Mouse (Mus musculus): Measurements from ENCODE around the gene Pga5. TPM values are rescaled to one million over a fixed set of nuclear protein-coding genes. Genes with fewer than 3 reads are reported as not detected.

Gene Pga5
- total RNA-seq, 2 experiments from 2014 or later: not detected

Other genes with a start within 250 kb of the Pga5 start
- gene Lrrc10b, start 220.6 kb downstream of the Pga5 start, total RNA-seq (2015; ENCODE audit: low replicate concordance): not detected in 2 replicates
- gene Lrrc10b, start 220.6 kb downstream of the Pga5 start, total RNA-seq (2017; ENCODE audit: low replicate concordance): not detected in 2 replicates
- not detected in 2 replicates for gene Ppp1r32, start 195.1 kb downstream of the Pga5 start, total RNA-seq (2015; ENCODE audit: low replicate concordance)
- 0.94 TPM in 1 of 2 replicates, not detected in the other for gene Ppp1r32, start 195.1 kb downstream of the Pga5 start, total RNA-seq (2017; ENCODE audit: low replicate concordance)
- gene Cpsf7, start 152.8 kb downstream of the Pga5 start, total RNA-seq (2015; ENCODE audit: low replicate concordance): 18.4 and 27.1 TPM in 2 replicates
- 20.4 and 20.8 TPM in 2 replicates for gene Cpsf7, start 152.8 kb downstream of the Pga5 start, total RNA-seq (2017; ENCODE audit: low replicate concordance)
- 21.5 and 35.4 TPM in 2 replicates for gene Sdhaf2, start 151.9 kb downstream of the Pga5 start, total RNA-seq (2015; ENCODE audit: low replicate concordance)
- 20.1 and 34.9 TPM in 2 replicates for gene Sdhaf2, start 151.9 kb downstream of the Pga5 start, total RNA-seq (2017; ENCODE audit: low replicate concordance)
- 9.6 and 18.2 TPM in 2 replicates for gene Tmem216, start 121.8 kb downstream of the Pga5 start, total RNA-seq (2015; ENCODE audit: low replicate concordance)
- gene Tmem216, start 121.8 kb downstream of the Pga5 start, total RNA-seq (2017; ENCODE audit: low replicate concordance): 7.2 and 21.6 TPM in 2 replicates
- 10.2 and 13.8 TPM in 2 replicates for gene Cyb561a3, start 100.9 kb downstream of the Pga5 start, total RNA-seq (2015; ENCODE audit: low replicate concordance)
- gene Cyb561a3, start 100.9 kb downstream of the Pga5 start, total RNA-seq (2017; ENCODE audit: low replicate concordance): 6.7 and 7.7 TPM in 2 replicates
- 1.7 and 4.8 TPM in 2 replicates for gene Tmem138, start 100.7 kb downstream of the Pga5 start, total RNA-seq (2015; ENCODE audit: low replicate concordance)
- 1.8 and 4.9 TPM in 2 replicates for gene Tmem138, start 100.7 kb downstream of the Pga5 start, total RNA-seq (2017; ENCODE audit: low replicate concordance)
- gene Ddb1, start 72.7 kb downstream of the Pga5 start, total RNA-seq (2015; ENCODE audit: low replicate concordance): 49.6 and 78.4 TPM in 2 replicates
- gene Ddb1, start 72.7 kb downstream of the Pga5 start, total RNA-seq (2017; ENCODE audit: low replicate concordance): 197 and 283 TPM in 2 replicates
- gene Tkfc, start 72.4 kb downstream of the Pga5 start, total RNA-seq (2015; ENCODE audit: low replicate concordance): 1.5 and 2.1 TPM in 2 replicates
- gene Tkfc, start 72.4 kb downstream of the Pga5 start, total RNA-seq (2017; ENCODE audit: low replicate concordance): 1.1 TPM in 2 replicates
- gene Vwce, start 43.9 kb downstream of the Pga5 start, total RNA-seq (2015; ENCODE audit: low replicate concordance): not detected in 2 replicates
- not detected in 2 replicates for gene Vwce, start 43.9 kb downstream of the Pga5 start, total RNA-seq (2017; ENCODE audit: low replicate concordance)
- 7.9 and 8.6 TPM in 2 replicates for gene Vps37c, start 10.7 kb upstream of the Pga5 start, total RNA-seq (2015; ENCODE audit: low replicate concordance)
- gene Vps37c, start 10.7 kb upstream of the Pga5 start, total RNA-seq (2017; ENCODE audit: low replicate concordance): 2.9 and 4.7 TPM in 2 replicates
- gene Cd5, start 60.9 kb upstream of the Pga5 start, total RNA-seq (2015; ENCODE audit: low replicate concordance): not detected in 2 replicates
- gene Cd5, start 60.9 kb upstream of the Pga5 start, total RNA-seq (2017; ENCODE audit: low replicate concordance): 0.17 TPM in 1 of 2 replicates, not detected in the other
- not detected in 2 replicates for gene Cd6, start 152.0 kb upstream of the Pga5 start, total RNA-seq (2015; ENCODE audit: low replicate concordance)
- not detected in 2 replicates for gene Cd6, start 152.0 kb upstream of the Pga5 start, total RNA-seq (2017; ENCODE audit: low replicate concordance)
- gene Slc15a3, start 161.7 kb upstream of the Pga5 start, total RNA-seq (2015; ENCODE audit: low replicate concordance): 2.1 and 3.8 TPM in 2 replicates
- gene Slc15a3, start 161.7 kb upstream of the Pga5 start, total RNA-seq (2017; ENCODE audit: low replicate concordance): 1.3 and 3.2 TPM in 2 replicates
- gene Tmem132a, start 191.9 kb upstream of the Pga5 start, total RNA-seq (2015; ENCODE audit: low replicate concordance): not detected in 2 replicates
- not detected in 2 replicates for gene Tmem132a, start 191.9 kb upstream of the Pga5 start, total RNA-seq (2017; ENCODE audit: low replicate concordance)
- gene Tmem109, start 203.9 kb upstream of the Pga5 start, total RNA-seq (2015; ENCODE audit: low replicate concordance): 6.3 and 10.4 TPM in 2 replicates
- gene Tmem109, start 203.9 kb upstream of the Pga5 start, total RNA-seq (2017; ENCODE audit: low replicate concordance): 2.4 and 6.6 TPM in 2 replicates
- gene Prpf19, start 217.2 kb upstream of the Pga5 start, total RNA-seq (2015; ENCODE audit: low replicate concordance): 10.0 and 14.4 TPM in 2 replicates
- 26.3 and 59.3 TPM in 2 replicates for gene Prpf19, start 217.2 kb upstream of the Pga5 start, total RNA-seq (2017; ENCODE audit: low replicate concordance)
- gene Zp1, start 242.6 kb upstream of the Pga5 start, total RNA-seq (2015; ENCODE audit: low replicate concordance): not detected in 2 replicates
- gene Zp1, start 242.6 kb upstream of the Pga5 start, total RNA-seq (2017; ENCODE audit: low replicate concordance): not detected in 2 replicates

All from erythroblast, adult 5-6 weeks (primary cell).